Mouse (Mus musculus): ENCODE measurements around the gene Lag3.

Gene Lag3

GRCm38 (mm10) chr6:124860511-124860910 lies 51.0 kb downstream of the Lag3 start:
- DNase-seq (ENCODE audit: low read depth, low spot score): no peak

GRCm38 (mm10) chr6:124859725-124860124 lies 51.8 kb downstream of the Lag3 start:
- peak; percentile 67 for DNase-seq (ENCODE audit: low read depth, low spot score)

GRCm38 (mm10) chr6:124858561-124859318 lies 52.8 kb downstream of the Lag3 start:
- DNase-seq (ENCODE audit: low read depth, low spot score): no peak

DNA sequence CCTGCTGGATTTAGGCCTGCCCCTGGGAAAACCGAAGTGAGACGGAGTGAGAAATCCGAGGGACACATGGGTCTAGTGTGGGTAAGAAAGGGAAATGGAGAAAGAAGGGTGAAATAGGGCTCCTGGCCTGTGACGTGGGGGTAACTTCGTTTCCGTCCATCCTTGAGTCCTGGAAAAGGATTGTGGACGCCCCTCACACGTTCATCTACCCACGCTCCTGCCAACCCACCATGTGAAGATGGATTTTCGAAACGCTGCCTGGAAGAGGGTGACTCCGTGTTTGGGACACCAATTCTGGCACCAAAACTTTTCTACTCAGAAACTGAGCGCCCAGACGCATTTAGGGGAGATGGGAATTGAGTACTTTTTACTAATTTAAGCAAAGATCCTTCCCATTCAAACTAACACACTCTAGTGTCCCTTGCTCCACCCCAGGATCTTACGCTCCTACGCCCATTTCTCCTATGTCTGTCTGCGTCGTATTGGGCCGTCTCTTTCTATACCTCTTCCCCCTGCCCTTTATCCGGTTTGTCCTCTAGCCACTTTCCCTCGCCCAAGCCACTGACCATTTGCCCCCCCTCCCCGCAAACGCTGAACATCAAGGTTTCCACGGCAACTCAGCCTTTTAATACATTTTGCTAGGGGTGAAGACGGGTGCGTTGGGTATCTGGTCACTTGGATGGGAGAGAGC lies 53.5 kb downstream of the Lag3 start:
- no peak for DNase-seq (ENCODE audit: low read depth, low spot score)

GRCm38 (mm10) chr6:124856916-124857839 lies 54.3 kb downstream of the Lag3 start, which contains the start of gene P3h3:
TSS of gene P3h3 (minus strand) at chr6:124857752.
- peak; percentile 89 for DNase-seq (ENCODE audit: low read depth, low spot score)

DNA sequence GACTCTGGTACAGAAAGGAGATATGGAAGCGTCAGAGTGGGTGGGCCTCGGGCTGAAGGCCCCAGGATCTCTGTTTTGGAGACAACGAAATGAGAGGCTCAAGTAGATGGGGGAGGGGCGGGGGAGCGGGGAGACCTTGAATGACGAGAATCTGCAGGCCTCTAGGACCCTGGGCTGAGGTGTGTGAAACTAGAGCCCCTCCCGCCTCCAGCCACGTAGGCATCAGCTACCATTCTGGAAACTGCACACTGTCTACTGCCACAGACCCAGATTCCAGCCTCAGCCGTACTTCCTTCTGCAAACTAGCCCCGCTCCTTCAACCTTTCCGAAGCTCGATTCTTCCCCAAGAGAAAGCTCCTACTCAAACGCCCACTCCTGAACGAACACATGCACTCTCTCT lies 55.2 kb downstream of the Lag3 start:
- DNase-seq (ENCODE audit: low read depth, low spot score): no peak

DNA sequence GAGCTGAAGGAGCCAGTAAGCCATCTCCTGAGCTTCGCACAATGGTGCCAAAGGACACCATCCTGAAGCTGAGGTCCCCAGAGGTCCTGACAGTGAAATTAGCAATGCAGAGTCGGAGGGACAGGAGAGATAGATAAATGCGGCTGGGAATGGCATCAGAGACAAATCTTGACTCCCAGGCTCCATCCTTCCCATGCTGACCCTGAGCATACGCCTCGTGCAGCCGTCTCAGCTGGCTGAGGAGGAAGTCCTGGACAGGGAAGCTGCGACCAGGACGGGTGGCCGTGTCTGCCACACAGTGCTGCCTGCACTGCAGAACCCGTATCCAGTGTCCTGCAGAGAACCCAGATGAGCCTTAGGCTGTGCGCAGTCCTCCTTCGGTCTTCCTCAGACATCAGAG lies 56.9 kb downstream of the Lag3 start:
- DNase-seq (ENCODE audit: low read depth, low spot score): no peak
